Mouse (Mus musculus): ENCODE measurements around the gene Pgs1.

DNA sequence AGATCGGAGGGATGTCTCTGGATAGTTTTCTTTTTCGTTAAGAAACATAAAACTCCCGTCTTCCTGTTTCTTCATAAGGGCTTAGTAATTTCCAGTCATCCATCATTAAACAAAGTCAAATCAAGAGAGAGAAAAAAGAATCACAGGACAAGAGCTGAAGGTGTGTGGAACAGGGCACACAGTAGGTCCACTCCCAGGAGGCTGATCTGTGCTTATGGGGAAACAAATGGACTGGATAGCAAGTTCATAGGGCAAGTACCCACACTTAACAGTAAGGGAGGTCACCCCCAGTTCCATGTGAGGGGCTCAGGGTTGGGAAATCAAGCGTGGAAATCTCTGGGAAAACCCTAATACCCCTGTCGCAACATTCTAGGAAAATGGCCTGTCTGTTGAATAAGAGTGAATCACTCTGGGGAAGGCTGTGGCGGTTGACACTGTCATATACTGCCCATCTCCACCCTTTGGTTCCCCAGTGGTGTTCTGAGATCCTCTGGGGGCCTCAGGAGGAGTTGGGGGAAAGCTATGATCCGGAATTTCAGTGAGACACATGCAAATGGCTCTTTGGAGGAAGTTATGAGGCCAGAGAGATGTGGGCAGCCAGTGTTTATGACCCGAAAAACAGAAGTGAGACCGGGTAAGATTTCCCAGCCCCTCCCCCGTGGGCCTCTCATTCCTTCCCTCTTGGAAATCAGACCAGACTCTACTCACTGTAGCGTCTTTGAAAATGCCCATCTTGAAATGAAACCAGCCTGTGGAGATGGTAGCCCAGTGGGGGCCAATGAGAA lies 39.7 kb upstream of the Pgs1 start:
- TF ChIP-seq EP300 (IDR thresholded peaks at IDR 0.05; ENCODE audit: low read depth) (no peak), CTCF (IDR thresholded peaks at IDR 0.05; ENCODE audit: low read depth) (no peak)
